In the genomic region with DNA sequence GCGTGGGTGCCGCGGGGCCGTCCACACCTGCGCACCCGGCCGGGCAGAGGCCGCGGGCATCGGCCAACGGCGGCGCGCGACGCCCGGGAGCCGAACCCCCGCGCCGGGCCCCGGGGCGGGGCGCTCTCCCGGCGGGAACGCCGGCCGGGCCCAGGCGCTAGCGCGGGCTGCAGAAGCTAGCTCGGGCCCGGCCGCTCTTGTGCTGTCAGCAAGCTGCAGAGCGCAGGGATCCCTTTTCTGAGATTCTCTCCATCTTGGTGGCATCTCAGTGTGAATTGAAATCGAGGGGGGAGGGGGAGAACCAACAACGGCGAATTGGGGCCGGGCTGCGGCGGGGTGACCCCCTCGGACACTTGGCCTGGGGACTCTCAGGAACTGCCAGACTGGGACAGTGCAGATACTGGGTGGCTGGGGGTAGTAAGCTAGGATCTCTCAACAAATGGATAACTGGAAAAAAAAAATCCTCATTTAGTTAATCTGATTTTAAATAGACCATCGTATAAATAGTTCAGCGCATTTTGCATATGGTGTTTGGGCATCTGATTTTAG, we compare ENCODE assay signal across 8 mouse cellular contexts. TPM values are rescaled to one million over a fixed set of nuclear protein-coding genes. Genes with fewer than 3 reads are reported as not detected.
DNase-seq lines count a peak whose midpoint lies in the region; ATAC-seq and TF ChIP-seq lines count a peak whose summit lies in the region.

No protein-coding gene starts in this region.

- no peaks in the 10 kb centered on the region for H3K36me3 ChIP-seq in ES-Bruce4 (ENCODE audit: control insufficient read depth, insufficient read depth, low read length, poor library complexity, severe bottlenecking)
- peaks cover 29% of the 10 kb centered on the region for H3K36me3 ChIP-seq in heart, embryonic 14.5 days (ENCODE audit: control insufficient read depth, insufficient read depth, low read length)
- peaks cover 16% of the 10 kb centered on the region; the same call in 1 of the 2 replicates for H3K36me3 ChIP-seq in midbrain, embryonic 10.5 days
- no peaks in the 10 kb centered on the region for H3K36me3 ChIP-seq in testis, adult 2 months (ENCODE audit: control insufficient read depth, insufficient read depth, low read length)

- DNase-seq in gastrocnemius, postnatal 14 days = peak; percentile 38
- no peak for DNase-seq in gastrocnemius, postnatal 36 days
- DNase-seq in embryo, embryonic 11 days = peak; percentile 85
- peak; percentile 60 for DNase-seq in left cerebral cortex, postnatal 4 days
- peak; percentile 75 for DNase-seq in midbrain, embryonic 10.5 days (ENCODE audit: low spot score)

- TF ChIP-seq POLR2A in ES-Bruce4 (IDR thresholded peaks at IDR 0.05; ENCODE audit: insufficient read depth, low read length) = no peak
- TF ChIP-seq POLR2A in testis, adult 2 months (IDR thresholded peaks at IDR 0.05; ENCODE audit: control insufficient read depth, low read depth, low read length) = no peak

- TF ChIP-seq CTCF in ES-Bruce4 (IDR thresholded peaks at IDR 0.05; ENCODE audit: low read depth, low read length) = no peak
- TF ChIP-seq CTCF in testis, adult 2 months (IDR thresholded peaks at IDR 0.05; ENCODE audit: control insufficient read depth, insufficient read depth, insufficient replicate concordance, low read depth, low read length) = no peak

- intact Hi-C loops in gastrocnemius, postnatal 14 days (cut with DNase I; ENCODE audit: low total_unique reads) = no loop called here
- intact Hi-C loops in gastrocnemius, postnatal 36 days (cut with DNase I) = no loop called here
- intact Hi-C loops in left cerebral cortex, postnatal 4 days (cut with DNase I) = loop anchor here (10.0 kb wide), 1 partner anchor 78 kb away; no protein-coding TSS in a partner anchor

- no peaks in the 10 kb centered on the region for H3K9me3 ChIP-seq in ES-Bruce4 (replicated peaks; ENCODE audit: control insufficient read depth, insufficient read depth, low read length, poor library complexity, severe bottlenecking)
- no peaks in the 10 kb centered on the region for H3K9me3 ChIP-seq in heart, embryonic 14.5 days (ENCODE audit: control insufficient read depth, low read length)
- H3K9me3 ChIP-seq in midbrain, embryonic 10.5 days (replicated peaks) = no peaks in the 10 kb centered on the region

- peak; percentile 71 for ATAC-seq in heart, embryonic 14.5 days (ENCODE audit: insufficient number of reproducible peaks, insufficient read depth, low FRiP score, low read depth)

- peaks cover 6% of the 10 kb centered on the region; the same call in 1 of the 2 replicates for H3K27me3 ChIP-seq in ES-Bruce4 (ENCODE audit: control insufficient read depth, insufficient read depth, low read length, poor library complexity, severe bottlenecking)
- H3K27me3 ChIP-seq in heart, embryonic 14.5 days (ENCODE audit: control insufficient read depth, insufficient read depth, low read length) = no peaks in the 10 kb centered on the region
- H3K27me3 ChIP-seq in midbrain, embryonic 10.5 days (ENCODE audit: low read depth, poor library complexity, severe bottlenecking) = no peaks in the 10 kb centered on the region
- no peaks in the 10 kb centered on the region for H3K27me3 ChIP-seq in testis, adult 2 months (ENCODE audit: control insufficient read depth, insufficient read depth, low read length)

- H3K4me2 ChIP-seq in heart, embryonic 14.5 days (ENCODE audit: low read length) = peak overlapping the region; percentile 75

- TF ChIP-seq EP300 in ES-Bruce4 (IDR thresholded peaks at IDR 0.05; ENCODE audit: insufficient read depth, low read depth, low read length) = no peak

- H3K4me3 ChIP-seq in ES-Bruce4 (ENCODE audit: low read depth, low read length) = peak overlapping the region; percentile 59
- H3K4me3 ChIP-seq in heart, embryonic 14.5 days (ENCODE audit: control insufficient read depth in 1 of 2, insufficient read depth in 1 of 2, low read depth in 1 of 2, low read length in 2 of 2) = peak overlapping the region; percentile 78 to 94
- peak overlapping the region; percentile 86 for H3K4me3 ChIP-seq in midbrain, embryonic 10.5 days
- H3K4me3 ChIP-seq in testis, adult 2 months (ENCODE audit: control insufficient read depth, low read depth, low read length) = peak overlapping the region; percentile 75

- WGBS in heart, embryonic 14.5 days = 2% methylated on average over 45 of the region's 45 CpGs
- 2% methylated on average over 45 of the region's 45 CpGs for WGBS in midbrain, embryonic 10.5 days

- H3K4me1 ChIP-seq in ES-Bruce4 (ENCODE audit: control insufficient read depth, insufficient read depth, low read length) = no peaks in the 10 kb centered on the region
- H3K4me1 ChIP-seq in heart, embryonic 14.5 days (ENCODE audit: control insufficient read depth in 2 of 2, insufficient read depth in 2 of 2, low read length in 2 of 2) = peaks cover 7 to 12% of the 10 kb centered on the region in 2 experiments
- H3K4me1 ChIP-seq in midbrain, embryonic 10.5 days = peaks cover 63% of the 10 kb centered on the region
- H3K4me1 ChIP-seq in testis, adult 2 months (ENCODE audit: control insufficient read depth, insufficient read depth, low read length) = peaks cover 3% of the 10 kb centered on the region

- H3K9ac ChIP-seq in ES-Bruce4 (ENCODE audit: low read depth, poor library complexity, severe bottlenecking) = peak overlapping the region; percentile 95
- peak overlapping the region; percentile 91 for H3K9ac ChIP-seq in heart, embryonic 14.5 days (ENCODE audit: low read length)

- no peak overlapping the region for H3K27ac ChIP-seq in ES-Bruce4 (ENCODE audit: insufficient read depth, low read length)
- H3K27ac ChIP-seq in heart, embryonic 14.5 days (replicated peaks in 1 of 2; ENCODE audit: control insufficient read depth in 1 of 2, insufficient read depth in 1 of 2, low read depth in 2 of 2, low read length in 2 of 2) = peak overlapping the region; percentile 89 to 97
- peak overlapping the region; percentile 98 for H3K27ac ChIP-seq in midbrain, embryonic 10.5 days (replicated peaks)
- H3K27ac ChIP-seq in testis, adult 2 months (ENCODE audit: control insufficient read depth, insufficient read depth, low read depth, low read length) = peak overlapping the region; percentile 78

RNA-seq across cellular contexts. Expression of gene Klhl23, which starts 1.5 kb away (rescaled TPM):
- 10 to 100 TPM; 16.4 to 18.4 TPM for total RNA-seq in gastrocnemius, postnatal 14 days (2021)
- total RNA-seq in gastrocnemius, postnatal 36 days (2021) = 10 to 100 TPM; 15.0 to 18.2 TPM
- 5.4 and 7.0 TPM in 2 replicates for polyA plus RNA-seq in ES-Bruce4 (2011; ENCODE audit: insufficient read depth, insufficient read length, low read depth, missing spikeins)
- polyA plus RNA-seq in heart, embryonic 14.5 days (2014; fragmentation: Nextera tagmentation; extraction: Ambion mirVana) = 57.1 and 59.9 TPM in 2 replicates
- total RNA-seq in left cerebral cortex, postnatal 4 days (2021) = 100 to 1,000 TPM; 136 to 142 TPM
- 26.7 and 32.2 TPM in 2 replicates for polyA plus RNA-seq in midbrain, embryonic 10.5 days (2016; fragmentation: Nextera tagmentation; extraction: Ambion mirVana)
- polyA plus RNA-seq in testis, adult 2 months (2012; rRNA removed) = 10.9 and 20.3 TPM in 2 replicates

RNA-seq across cellular contexts. Expression of gene Phospho2, which starts 33.8 kb away (rescaled TPM):
- total RNA-seq in gastrocnemius, postnatal 14 days (2021) = 10 to 100 TPM in 1 of 2 experiments, 1 to 10 TPM in 1; 9.2 to 10.5 TPM
- 10 to 100 TPM; 16.6 to 17.0 TPM for total RNA-seq in gastrocnemius, postnatal 36 days (2021)
- polyA plus RNA-seq in ES-Bruce4 (2011; ENCODE audit: insufficient read depth, insufficient read length, low read depth, missing spikeins) = 10.2 and 11.2 TPM in 2 replicates
- 18.8 and 20.2 TPM in 2 replicates for polyA plus RNA-seq in heart, embryonic 14.5 days (2014; fragmentation: Nextera tagmentation; extraction: Ambion mirVana)
- total RNA-seq in left cerebral cortex, postnatal 4 days (2021) = 10 to 100 TPM; 15.7 to 16.9 TPM
- 30.4 and 32.8 TPM in 2 replicates for polyA plus RNA-seq in midbrain, embryonic 10.5 days (2016; fragmentation: Nextera tagmentation; extraction: Ambion mirVana)
- 252 and 509 TPM in 2 replicates for polyA plus RNA-seq in testis, adult 2 months (2012; rRNA removed)

RNA-seq across cellular contexts. Expression of gene Ccdc173, which starts 33.8 kb away (rescaled TPM):
- under 1 TPM; 0.29 to 0.40 TPM for total RNA-seq in gastrocnemius, postnatal 14 days (2021)
- under 1 TPM; 0.33 to 0.44 TPM for total RNA-seq in gastrocnemius, postnatal 36 days (2021)
- 3.7 and 6.1 TPM in 2 replicates for polyA plus RNA-seq in ES-Bruce4 (2011; ENCODE audit: insufficient read depth, insufficient read length, low read depth, missing spikeins)
- 1.5 and 1.8 TPM in 2 replicates for polyA plus RNA-seq in heart, embryonic 14.5 days (2014; fragmentation: Nextera tagmentation; extraction: Ambion mirVana)
- 1 to 10 TPM; 1.6 to 2.9 TPM for total RNA-seq in left cerebral cortex, postnatal 4 days (2021)
- polyA plus RNA-seq in midbrain, embryonic 10.5 days (2016; fragmentation: Nextera tagmentation; extraction: Ambion mirVana) = 3.5 and 4.2 TPM in 2 replicates
- 19.2 and 19.9 TPM in 2 replicates for polyA plus RNA-seq in testis, adult 2 months (2012; rRNA removed)

RNA-seq across cellular contexts. Expression of gene Ssb, which starts 38.2 kb away (rescaled TPM):
- total RNA-seq in gastrocnemius, postnatal 14 days (2021) = 10 to 100 TPM; 67.5 to 78.6 TPM
- total RNA-seq in gastrocnemius, postnatal 36 days (2021) = 10 to 100 TPM; 44.2 to 61.3 TPM
- polyA plus RNA-seq in ES-Bruce4 (2011; ENCODE audit: insufficient read depth, insufficient read length, low read depth, missing spikeins) = 393 and 460 TPM in 2 replicates
- 186 and 187 TPM in 2 replicates for polyA plus RNA-seq in heart, embryonic 14.5 days (2014; fragmentation: Nextera tagmentation; extraction: Ambion mirVana)
- total RNA-seq in left cerebral cortex, postnatal 4 days (2021) = 100 to 1,000 TPM; 155 to 170 TPM
- 354 and 383 TPM in 2 replicates for polyA plus RNA-seq in midbrain, embryonic 10.5 days (2016; fragmentation: Nextera tagmentation; extraction: Ambion mirVana)
- polyA plus RNA-seq in testis, adult 2 months (2012; rRNA removed) = 4.2 and 7.1 TPM in 2 replicates

Comparison
In these comparisons a context has a peak if more than half of its experiments do, and no peak if none do; other contexts are left out.
1. DNase-seq: peak in gastrocnemius, postnatal 14 days (single experiment), embryo, embryonic 11 days (single experiment), left cerebral cortex, postnatal 4 days (single experiment) and midbrain, embryonic 10.5 days (single experiment); none in gastrocnemius, postnatal 36 days (0 of 2).
2. Peak in every context shown above with its lines, with median percentiles within 50 percentile points of each other: H3K4me3 ChIP-seq.